Mouse (Mus musculus) myocyte (in vitro differentiated cells): ENCODE measurements around the gene Pparg.

Experiments used
- E2F4 ChIP-seq: IDR thresholded peaks from one replicate; pipeline ENCODE4 v1.6.1; 2011; ENCODE audit warnings: mild to moderate bottlenecking, control low read depth, moderate library complexity; ENCODE audit not compliant: insufficient read depth
- MAX ChIP-seq: IDR thresholded peaks from one replicate; pipeline ENCODE4 v1.6.1; 2011; ENCODE audit warnings: low read depth, mild to moderate bottlenecking, control low read depth
- POLR2A ChIP-seq: IDR thresholded peaks from one replicate; pipeline ENCODE4 v1.6.1; 2011; ENCODE audit warnings: low read depth, mild to moderate bottlenecking, control low read depth, moderate library complexity; ENCODE audit not compliant: insufficient read length
- POLR2AphosphoS2 ChIP-seq: IDR thresholded peaks from one replicate; pipeline ENCODE4 v1.6.1; 2011; ENCODE audit warnings: low read depth, control low read depth; ENCODE audit not compliant: insufficient read length
- REST ChIP-seq: IDR thresholded peaks from one replicate; pipeline ENCODE4 v1.6.1; 2011; ENCODE audit warnings: mild to moderate bottlenecking, control low read depth, moderate library complexity; ENCODE audit not compliant: insufficient read depth, insufficient read length
- TCF12 ChIP-seq: IDR thresholded peaks from one replicate; pipeline ENCODE4 v1.6.1; 2011; ENCODE audit warnings: mild to moderate bottlenecking, control low read depth; ENCODE audit not compliant: poor library complexity, insufficient read depth, severe bottlenecking
- USF1 ChIP-seq: IDR thresholded peaks from one replicate; pipeline ENCODE4 v1.6.1; 2011; ENCODE audit warnings: low read depth, mild to moderate bottlenecking, control low read depth, moderate library complexity

GRCm38 (mm10) chr6:115521923-115522322 is 161.2 kb downstream of the Pparg start:
- no peak for TF ChIP-seq POLR2AphosphoS2
- no peak for TF ChIP-seq POLR2A
- TF ChIP-seq TCF12: no peak
- no peak for TF ChIP-seq USF1
- no peak for TF ChIP-seq E2F4
- no peak for TF ChIP-seq MAX
- no peak for TF ChIP-seq REST
